Mouse (Mus musculus): ENCODE measurements around the gene Proca1.

GRCm38 (mm10) chr11:78204287-78204686 is 11.1 kb downstream of the Proca1 start:
- TF ChIP-seq CTCF (IDR thresholded peaks at IDR 0.05) (no peak), POLR2A (IDR thresholded peaks at IDR 0.05; ENCODE audit: insufficient read depth, low read depth, low read length) (no peak), EP300 (IDR thresholded peaks at IDR 0.05; ENCODE audit: insufficient read depth, low read depth, low read length) (no peak)
